Mouse (Mus musculus): ENCODE measurements around the gene Cacna2d3. TPM values are rescaled to one million over a fixed set of nuclear protein-coding genes. Genes with fewer than 3 reads are reported as not detected.

Cacna2d3 gene
- total RNA-seq, 2 experiments from 2014 or later, result 0.62 to 1.7 TPM

DNA sequence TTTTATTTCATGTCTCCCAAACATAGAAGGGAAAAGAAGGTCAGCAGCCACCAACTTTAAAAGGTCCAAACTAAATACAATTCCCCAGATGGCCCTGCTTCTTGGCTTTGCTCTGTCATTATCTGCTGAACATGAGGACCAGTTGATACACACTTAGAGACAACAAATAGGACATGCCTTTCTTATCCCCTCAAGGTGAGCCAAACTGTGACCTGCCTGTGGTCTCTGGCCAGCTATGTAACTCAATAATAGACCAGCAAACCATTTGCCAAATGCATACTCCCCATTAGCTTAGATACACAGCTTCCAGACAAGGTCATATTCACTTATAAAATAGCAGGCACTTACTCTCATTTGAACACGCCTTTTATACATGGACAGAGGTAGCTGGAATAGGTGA lies 680.2 kb downstream of the Cacna2d3 start:
- DNase-seq, result no peak

DNA sequence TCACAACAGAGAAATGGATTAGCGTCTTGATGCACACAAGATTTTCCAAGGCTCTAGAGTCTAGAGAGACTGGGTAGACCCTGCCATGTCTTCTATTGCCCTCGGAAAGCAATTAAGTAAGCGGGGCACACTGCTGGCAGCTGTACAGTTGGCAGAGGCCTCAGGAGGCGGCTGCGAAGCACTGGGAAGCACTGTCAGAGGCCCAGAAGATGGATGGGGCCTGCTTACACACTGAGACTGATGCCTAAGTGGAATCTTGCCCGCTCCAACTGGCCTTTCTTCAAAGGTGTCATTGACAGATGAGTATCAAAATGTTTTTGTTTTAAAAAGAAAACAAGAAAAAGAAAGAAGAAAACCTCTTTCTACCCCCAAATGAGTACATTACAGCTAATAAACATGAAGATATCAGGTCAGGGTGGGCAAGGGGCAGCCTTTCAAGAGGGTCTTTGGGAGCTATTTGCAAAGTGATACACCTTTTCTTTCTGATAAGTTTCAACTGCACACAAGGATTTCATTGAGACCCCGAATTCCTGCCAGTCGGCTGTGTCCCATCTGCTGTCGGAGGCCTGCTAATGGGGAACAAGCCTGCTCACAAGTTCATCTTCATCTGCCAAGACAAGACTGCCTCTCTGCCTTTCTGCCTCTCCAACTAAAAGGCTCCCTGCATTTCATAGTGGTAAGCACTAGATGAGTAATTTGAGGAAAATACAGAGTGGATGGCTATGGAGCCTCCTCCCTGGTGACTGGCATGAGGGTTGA lies 680.9 kb downstream of the Cacna2d3 start:
- intact Hi-C loops (cut with DNase I; ENCODE audit: low total_unique reads), result no loop called here
- DNase-seq, result peak; percentile 22

More for the DNA sequence above, 680.2 kb downstream of the Cacna2d3 start:
- intact Hi-C loops (cut with DNase I; ENCODE audit: low total_unique reads), result no loop called here

DNA sequence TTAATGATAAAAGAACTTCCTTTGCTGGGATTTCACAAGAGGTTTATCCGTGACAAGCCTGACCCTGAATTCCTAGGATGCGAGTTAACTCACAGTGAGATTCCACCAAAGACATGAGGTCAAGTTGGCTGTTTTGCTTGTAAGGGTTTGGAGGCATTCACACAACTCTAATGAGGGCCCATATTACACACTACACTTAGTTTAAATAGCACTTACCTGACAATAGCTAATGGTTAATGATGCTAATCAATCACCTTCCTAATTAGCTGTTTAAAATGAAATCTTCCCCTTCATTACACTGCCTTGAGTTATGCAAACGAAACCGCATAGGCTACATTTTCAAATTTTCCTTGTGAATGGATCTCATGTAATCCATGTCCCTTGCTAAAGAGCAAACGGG lies 683.4 kb downstream of the Cacna2d3 start:
- intact Hi-C loops (cut with DNase I; ENCODE audit: low total_unique reads), result no loop called here
- DNase-seq, result no peak

DNA sequence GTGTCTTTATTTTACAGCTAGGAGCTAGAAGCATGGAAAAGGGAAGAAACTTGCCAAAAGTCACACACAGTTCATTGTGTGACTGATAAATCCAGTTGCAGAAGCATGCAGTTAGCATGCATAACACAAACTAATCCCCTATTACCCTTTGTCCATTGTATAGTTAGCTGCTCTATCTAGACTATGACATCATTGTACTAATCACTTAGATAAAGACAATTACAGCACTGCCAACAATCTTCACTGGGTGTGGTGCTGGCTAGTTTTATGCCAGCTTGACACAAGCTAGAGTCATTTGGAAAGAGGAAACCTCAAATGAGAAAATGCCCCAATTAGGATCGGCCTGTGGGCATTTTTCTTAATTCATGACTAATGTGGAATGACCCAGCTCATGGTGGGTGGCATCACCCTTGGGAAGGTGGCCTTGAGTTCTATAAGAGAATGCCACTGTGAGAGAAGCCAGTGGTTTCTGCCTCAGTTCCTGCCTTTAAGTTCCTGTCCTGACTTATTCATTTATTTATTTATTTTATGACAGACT lies 689.7 kb downstream of the Cacna2d3 start:
- intact Hi-C loops (cut with DNase I; ENCODE audit: low total_unique reads), result no loop called here
- no peak for DNase-seq

DNA sequence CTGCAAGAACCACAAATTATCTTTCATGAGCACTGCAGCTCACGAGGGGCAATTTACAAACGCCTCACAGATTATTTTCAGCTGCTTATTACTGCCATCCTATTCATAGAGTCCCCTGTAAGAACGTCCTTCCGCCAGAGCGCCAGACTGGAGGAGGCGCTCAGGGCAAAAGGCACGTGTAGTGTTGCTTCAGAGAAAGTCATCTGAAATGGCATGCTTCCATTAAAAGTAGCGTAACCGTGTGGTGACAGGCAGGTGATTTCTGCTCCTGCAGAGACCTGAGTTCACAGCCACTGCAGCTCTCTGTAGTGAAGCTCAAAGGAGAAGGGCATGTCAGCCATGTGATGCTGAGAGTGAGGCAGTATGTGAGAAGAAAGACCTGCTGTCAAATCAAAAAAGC lies 691.1 kb downstream of the Cacna2d3 start:
- intact Hi-C loops (cut with DNase I; ENCODE audit: low total_unique reads), result no loop called here
- DNase-seq, result no peak

DNA sequence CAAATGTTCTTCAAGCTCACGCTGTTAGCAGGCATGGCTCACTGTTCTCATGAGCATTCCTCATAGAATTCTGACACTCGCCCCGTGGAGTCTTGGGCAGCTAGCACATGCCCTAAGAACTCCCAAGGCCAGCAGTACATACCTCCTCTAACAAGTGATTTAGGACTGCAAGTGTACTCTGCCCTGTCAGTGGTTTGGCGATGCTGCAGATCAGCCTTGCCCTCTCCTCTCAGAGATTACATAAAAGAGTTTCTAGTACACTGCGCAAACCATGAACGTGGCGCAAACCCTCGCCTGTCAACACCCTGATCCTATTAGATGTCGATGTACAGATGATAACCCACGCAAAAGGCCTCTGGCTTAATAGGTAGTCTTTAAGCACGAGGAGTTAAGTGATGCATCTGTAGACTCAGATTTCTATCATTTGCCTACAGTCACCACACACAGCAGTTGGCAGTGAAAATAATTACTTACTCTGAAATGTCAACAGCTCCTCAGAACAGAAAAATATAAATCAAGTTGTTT lies 691.7 kb downstream of the Cacna2d3 start:
- no peak for DNase-seq

DNA sequence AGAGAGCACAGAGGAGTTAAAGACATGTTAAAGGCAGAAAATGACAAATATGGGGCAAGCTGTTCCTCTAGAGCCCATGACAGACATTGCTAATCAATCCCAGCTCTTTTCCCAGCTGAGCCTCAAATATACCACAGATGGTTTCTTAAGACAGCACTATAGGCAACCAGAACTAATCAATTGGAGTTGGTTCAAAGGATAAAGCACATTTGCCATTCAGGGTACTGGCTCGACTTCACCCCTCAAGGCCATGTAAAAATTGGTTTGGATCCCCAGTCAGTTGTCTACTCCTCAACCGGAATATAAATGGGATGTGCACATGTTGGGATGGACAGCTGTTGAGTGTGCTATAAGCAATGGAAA lies 692.6 kb downstream of the Cacna2d3 start:
- intact Hi-C loops (cut with DNase I; ENCODE audit: low total_unique reads), result no loop called here
- DNase-seq, result no peak

More for the DNA sequence above, 691.7 kb downstream of the Cacna2d3 start:
- intact Hi-C loops (cut with DNase I; ENCODE audit: low total_unique reads), result no loop called here

DNA sequence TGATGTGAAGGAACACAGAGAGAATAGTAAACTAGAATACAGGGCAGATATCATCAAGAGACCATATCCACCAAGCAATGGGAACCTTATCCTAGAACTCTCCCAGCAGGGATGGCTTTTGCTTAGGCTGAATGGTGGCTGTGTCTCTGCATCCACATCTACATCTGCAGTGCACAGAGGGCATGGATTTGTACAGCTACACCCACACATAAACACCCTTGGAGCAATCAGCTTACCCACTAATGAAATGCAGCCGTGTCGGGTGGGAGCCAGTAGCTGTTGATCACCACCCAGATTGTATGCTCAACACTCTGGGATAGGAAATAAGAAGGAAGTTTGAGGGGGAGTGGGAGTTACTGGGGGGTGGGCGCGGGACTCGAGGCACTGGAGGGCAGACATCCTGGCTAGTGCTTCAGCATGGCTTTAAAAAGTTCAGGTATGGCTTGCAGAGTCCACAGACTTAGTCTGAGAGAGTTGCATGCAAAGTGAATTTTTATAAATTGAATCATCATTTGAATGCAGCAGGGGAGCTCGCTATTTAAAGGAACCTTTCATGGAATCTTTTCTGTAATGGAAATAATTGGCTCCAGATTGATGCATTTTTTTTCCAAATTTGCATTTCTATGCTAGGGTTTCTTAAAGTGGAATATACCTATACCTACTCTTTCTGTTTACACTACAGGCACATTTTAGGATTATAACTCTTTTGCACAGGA lies 693.1 kb downstream of the Cacna2d3 start:
- DNase-seq, result no peak
- intact Hi-C loops (cut with DNase I; ENCODE audit: low total_unique reads), result no loop called here

DNA sequence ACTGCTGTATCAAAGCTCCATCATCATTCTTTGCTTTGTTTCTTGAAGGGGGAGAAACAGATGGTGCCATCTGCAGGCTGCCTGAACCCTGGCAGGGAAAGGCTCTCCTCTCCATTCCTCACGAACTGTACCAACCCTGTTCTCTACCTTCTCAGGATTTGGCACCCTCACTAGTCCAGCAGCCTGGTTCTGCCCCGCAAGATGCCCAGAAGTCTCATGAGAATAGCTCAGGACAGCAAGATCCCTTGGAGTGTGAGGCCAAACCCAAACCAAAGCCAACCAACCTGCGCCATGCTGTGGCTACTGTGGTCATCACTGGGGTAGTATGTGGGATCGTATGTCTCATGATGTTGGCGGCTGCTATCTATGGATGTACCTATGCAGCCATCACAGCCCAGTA lies 694.4 kb downstream of the Cacna2d3 start:
- intact Hi-C loops (cut with DNase I; ENCODE audit: low total_unique reads), result no loop called here
- no peak for DNase-seq

DNA sequence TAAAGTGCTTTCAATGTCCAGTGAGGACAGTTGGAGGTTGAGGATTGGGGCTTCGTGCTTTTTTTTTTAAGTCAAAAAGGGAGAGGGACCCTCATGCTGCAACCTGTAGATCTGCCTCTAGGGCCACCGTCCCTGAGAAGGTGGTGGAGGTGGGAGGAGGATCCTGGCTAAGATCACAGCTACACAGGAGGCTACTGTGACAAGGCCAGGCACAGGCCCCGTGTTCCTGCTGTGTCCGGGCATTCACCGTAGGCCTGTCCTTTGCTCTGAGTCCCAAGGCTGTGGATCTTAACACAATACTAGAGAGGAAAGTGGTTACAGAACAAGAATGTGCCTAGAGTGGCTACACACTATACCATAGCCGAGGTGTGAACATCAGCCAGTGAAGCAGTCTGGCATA lies 696.3 kb downstream of the Cacna2d3 start:
- intact Hi-C loops (cut with DNase I; ENCODE audit: low total_unique reads), result no loop called here
- DNase-seq, result no peak

DNA sequence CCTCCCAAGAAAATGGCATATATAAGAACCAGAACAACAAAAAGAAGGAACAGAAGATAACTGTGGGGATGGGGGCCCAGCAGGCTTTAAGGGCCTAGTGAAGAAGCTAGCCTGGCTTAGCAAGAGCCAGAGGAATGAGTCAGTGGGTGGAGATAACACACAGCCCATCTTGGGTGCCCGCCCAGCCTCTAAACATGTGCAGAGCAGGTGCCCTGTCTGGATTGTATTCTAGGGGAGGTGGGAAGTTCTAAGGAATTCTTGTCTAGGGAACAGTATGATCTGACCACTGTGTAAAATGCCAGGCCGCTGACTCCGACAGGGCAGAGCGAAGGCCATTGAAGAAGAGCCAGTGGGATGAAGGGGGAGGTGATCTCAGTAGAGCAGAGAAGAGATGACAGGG lies 698.4 kb downstream of the Cacna2d3 start:
- DNase-seq, result no peak
- intact Hi-C loops (cut with DNase I; ENCODE audit: low total_unique reads), result no loop called here

DNA sequence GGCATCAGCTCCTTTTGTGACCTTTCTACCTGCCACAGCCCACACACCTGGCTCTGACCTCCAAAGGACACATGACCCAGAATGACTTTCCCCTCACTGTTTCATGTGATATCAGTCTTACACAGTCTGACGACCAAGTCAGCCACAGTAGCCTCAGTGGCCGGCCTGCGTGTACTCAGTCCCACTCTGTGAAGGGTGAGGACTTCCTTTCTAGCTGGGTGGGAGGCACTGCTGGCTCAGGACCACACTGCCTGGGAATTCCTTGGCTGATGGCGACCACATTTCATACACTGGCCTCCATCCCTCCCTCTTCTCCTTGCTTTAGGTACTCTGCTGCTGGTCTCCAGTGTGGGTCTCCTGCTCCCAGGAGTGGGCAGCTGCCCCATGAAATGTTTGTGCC lies 700.4 kb downstream of the Cacna2d3 start:
- intact Hi-C loops (cut with DNase I; ENCODE audit: low total_unique reads), result no loop called here
- DNase-seq, result no peak

DNA sequence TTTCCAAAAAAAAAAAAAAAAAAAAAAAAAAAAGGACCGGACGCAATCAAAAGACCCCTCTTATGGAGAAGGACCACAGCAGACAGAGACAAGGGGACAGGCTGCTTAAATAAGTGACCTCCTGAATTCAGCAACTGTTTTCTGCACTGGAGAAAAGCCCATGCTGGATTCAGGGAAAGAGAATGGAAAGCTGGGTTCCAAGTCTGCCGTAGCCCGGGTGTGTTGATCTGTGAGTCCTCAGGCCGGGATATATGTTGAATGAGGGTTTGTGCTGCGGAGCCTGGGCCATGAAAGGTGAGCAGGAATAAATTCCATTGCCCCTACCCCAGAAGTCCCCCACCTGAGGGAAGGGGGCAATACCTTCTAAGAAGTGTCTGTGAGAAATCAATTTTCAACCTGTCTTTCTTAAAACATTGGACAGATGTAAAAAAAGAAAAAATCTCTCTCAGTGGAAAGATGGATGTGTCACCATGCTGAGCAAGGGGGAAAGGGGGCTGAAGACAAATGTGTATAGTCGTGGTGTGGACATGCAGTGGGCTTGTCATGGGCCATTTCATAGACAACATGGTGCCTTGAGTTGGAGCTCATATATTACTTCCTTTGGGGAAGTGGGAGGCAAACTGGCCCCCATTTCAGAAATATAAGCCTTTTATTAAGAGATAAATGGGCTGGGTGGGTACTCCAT lies 703.2 kb downstream of the Cacna2d3 start:
- DNase-seq, result no peak
- intact Hi-C loops (cut with DNase I; ENCODE audit: low total_unique reads), result no loop called here

DNA sequence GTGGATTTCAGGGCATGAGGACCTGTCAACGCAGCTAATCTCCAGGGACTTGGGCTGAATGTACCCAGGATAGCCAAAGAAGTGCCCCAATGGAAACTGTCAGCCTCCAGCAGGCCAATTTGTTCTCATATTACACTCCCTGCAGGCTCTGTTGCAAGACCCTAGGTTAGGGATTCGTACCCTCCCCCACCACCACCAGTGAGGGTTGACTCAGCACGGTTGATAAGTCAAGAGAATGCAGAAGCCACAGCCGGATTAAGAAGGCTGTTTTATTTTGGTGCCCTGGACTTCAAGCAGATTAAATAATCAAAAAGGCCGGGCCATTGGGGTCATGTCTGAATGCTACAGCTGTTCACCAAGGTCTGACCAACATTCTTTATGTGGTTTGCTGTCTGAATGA lies 703.8 kb downstream of the Cacna2d3 start, which contains the start of gene Lrtm1:
Lrtm1 (plus strand) TSS at position 326 of the 400 bp plus-strand sequence.
- intact Hi-C loops (cut with DNase I; ENCODE audit: low total_unique reads), result no loop called here
- peak; percentile 46 for DNase-seq

DNA sequence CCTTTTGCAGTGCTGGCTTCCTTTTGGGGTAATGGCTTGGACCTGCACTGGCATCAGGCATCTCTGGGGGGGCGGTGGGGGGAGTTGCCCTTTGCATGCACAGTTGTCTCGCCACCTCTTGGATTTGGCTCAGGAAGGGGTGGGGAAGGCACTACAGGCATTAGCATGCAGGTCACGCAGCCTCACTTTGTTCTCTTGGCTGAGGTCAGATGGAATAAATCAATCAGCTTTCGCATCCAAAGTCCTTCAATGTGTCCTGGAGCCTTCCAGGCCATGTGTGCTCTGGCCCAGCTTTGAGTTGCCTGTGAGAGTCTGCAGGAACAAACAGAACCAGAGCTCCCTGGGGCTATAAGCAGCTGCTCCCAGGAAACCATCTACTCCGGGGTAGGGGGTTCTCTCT lies 705.8 kb downstream of the Cacna2d3 start:
- no peak for DNase-seq
- intact Hi-C loops (cut with DNase I; ENCODE audit: low total_unique reads), result no loop called here

DNA sequence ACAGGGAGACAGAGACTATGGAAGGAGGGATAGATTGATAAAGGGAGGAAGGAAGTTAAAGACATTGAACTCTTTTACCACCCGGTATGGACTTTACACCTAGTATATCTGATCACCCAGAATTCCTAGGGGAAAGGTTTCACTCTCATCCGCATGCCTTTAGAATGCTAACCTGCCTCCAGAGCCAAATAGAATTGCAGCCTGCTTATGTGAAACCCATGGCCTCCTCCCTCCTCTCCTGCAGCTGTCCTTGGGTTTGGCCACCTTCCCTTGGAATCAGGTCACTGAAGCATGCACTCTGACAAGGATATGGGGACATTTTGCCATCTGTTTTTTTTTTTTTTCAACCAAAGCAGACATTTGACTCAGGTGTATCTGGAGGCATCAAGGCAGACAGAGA lies 707.0 kb downstream of the Cacna2d3 start:
- intact Hi-C loops (cut with DNase I; ENCODE audit: low total_unique reads), result no loop called here

DNA sequence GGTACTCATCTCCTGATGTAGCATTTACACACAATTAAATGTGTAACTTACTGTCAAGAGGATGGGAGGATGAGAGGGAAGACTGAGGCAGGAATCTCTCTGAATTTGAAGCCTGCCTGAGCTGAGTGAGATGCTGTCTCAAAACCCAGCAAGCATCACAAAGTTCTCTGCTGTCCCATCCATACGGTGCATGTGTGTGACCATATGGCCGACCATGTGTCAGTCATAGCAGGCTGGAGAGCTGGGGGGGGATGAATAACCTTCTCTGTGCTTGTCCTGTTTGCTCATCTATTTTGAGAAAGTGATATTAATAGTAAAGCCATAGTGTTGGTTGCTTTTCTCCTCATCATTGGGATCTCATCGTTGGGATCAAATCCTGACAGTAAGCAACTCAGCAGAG lies 708.5 kb downstream of the Cacna2d3 start:
- DNase-seq, result no peak
- intact Hi-C loops (cut with DNase I; ENCODE audit: low total_unique reads), result no loop called here

More for the DNA sequence above, 707.0 kb downstream of the Cacna2d3 start:
- peak; percentile 26 for DNase-seq

DNA sequence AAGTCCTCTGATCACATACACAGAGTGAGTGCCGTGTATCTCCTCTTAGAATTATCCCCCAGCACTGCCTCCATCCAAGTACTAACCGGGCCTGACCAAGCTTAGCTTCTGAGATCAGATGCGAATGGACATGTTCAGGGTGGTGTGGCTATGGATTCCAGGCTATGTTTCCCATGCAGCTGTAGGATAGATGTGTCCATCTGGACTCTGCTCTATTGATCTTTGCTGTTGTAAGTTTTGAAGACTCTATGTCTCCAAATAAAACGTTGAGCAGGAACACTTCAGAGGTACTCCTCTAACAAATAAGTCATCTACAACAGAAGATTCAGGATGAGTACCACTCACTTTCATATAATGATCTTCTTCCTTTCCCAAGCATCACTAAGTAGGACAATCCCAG lies 712.0 kb downstream of the Cacna2d3 start:
- DNase-seq, result no peak
- intact Hi-C loops (cut with DNase I; ENCODE audit: low total_unique reads), result no loop called here

DNA sequence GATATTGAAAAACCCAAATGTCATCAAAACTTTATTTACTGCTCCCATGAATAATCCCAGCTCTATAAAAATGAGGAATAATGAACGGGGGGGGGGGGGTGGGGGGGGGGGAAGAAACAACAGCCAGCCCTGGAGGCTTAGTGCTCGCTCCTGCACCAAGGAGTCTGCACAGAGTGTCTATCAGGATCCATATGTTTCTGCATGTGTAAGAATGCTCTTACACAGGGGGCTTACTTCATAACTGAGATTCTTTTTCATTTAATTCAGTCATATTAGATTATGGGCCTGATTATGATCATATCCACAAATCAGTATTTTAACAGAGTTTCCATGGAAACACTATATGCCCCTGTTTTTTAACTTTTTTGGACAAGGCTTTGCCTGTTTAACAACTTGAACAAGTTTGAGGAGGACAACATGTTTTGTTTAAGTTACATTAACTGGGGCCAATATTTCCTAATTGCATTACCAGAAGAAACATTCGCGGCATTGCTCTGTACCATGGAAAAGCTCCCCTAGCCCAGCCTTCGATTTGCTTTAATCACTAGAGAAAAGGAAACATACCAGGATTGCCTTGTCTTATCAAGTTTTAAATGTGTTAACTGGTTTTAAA lies 716.3 kb downstream of the Cacna2d3 start:
- intact Hi-C loops (cut with DNase I; ENCODE audit: low total_unique reads), result no loop called here
- DNase-seq, result no peak

DNA sequence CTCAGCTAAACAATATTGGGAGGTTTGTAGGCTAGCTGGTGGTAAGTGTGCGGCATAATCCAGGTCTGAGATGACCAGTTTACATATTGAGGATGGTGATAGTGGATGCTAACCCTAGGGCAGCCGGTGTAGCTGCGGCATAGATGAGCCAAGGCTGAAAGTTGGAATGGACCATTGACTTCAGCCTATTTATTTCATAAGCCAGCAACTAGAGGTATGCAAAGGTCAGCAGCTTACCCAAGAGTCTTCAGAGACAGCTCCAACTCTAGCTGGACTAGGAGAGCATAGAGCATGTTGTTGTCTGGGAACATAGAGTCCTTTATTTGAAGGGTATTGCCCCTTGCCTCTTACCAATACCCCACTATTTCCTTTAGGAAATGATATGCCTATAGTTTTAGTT lies 725.1 kb downstream of the Cacna2d3 start:
- DNase-seq, result no peak
- intact Hi-C loops (cut with DNase I; ENCODE audit: low total_unique reads), result no loop called here
